Mouse (Mus musculus) forebrain, embryonic 11.5 days (tissue): ENCODE data around the gene A030003K21Rik. TPM values are rescaled to one million over a fixed set of nuclear protein-coding genes. Genes with fewer than 3 reads are reported as not detected.
"Not testable (repeated sequence)": the region's sequence is repeated elsewhere in the genome, so short reads cannot be mapped to it uniquely, and the experiment has no call there.

Experiments used
- ATAC-seq: fragments of 200-750 bp; cut with Nextera tagmentation; replicated peaks from 2 replicates; pipeline ENCODE4 v1.8.0; 2017; ENCODE audit warnings: moderate TSS enrichment; ENCODE audit not compliant: low FRiP score
- DNase-seq: peaks from one replicate; pipeline ENCODE4 v3.0.0-alpha.2; 2017; ENCODE audit warnings: low spot score
- H3K27ac ChIP-seq: fragments of 300-500 bp; sonication (generic); 2 replicates; pipeline ENCODE4 v1.5.1; 2014; ENCODE audit warnings: low read depth, low read length
- H3K27me3 ChIP-seq: fragments of 300-500 bp; sonication (generic); 2 replicates; pipeline ENCODE4 v1.6.1; 2014; ENCODE audit warnings: mild to moderate bottlenecking, low read length, mixed read lengths; ENCODE audit not compliant: control insufficient read depth, insufficient read depth
- H3K36me3 ChIP-seq: fragments of 300-500 bp; sonication (generic); 2 replicates; pipeline ENCODE4 v1.6.1; 2014; ENCODE audit warnings: mild to moderate bottlenecking, low read length, moderate library complexity, mixed read lengths; ENCODE audit not compliant: control insufficient read depth, insufficient read depth
- H3K4me1 ChIP-seq: fragments of 300-500 bp; sonication (generic); replicated peaks from 2 replicates; pipeline ENCODE4 v1.6.1; 2014; ENCODE audit warnings: low read length, mixed read lengths; ENCODE audit not compliant: control insufficient read depth, insufficient read depth
- H3K4me2 ChIP-seq: fragments of 300-500 bp; sonication (generic); 2 replicates; pipeline ENCODE4 v1.6.1; 2014; ENCODE audit warnings: low read depth, mild to moderate bottlenecking, low read length, moderate library complexity, mixed read lengths; ENCODE audit not compliant: severe bottlenecking
- H3K4me3 ChIP-seq: fragments of 300-500 bp; sonication (generic); 2 replicates; pipeline ENCODE4 v1.5.1; 2014; ENCODE audit warnings: low read depth, low read length
- H3K9ac ChIP-seq: fragments of 300-500 bp; sonication (generic); 2 replicates; pipeline ENCODE4 v1.6.1; 2014; ENCODE audit warnings: low read length
- H3K9me3 ChIP-seq: fragments of 300-500 bp; sonication (generic); 2 replicates; pipeline ENCODE4 v1.6.1; 2016; ENCODE audit warnings: low read length, mixed read lengths; ENCODE audit not compliant: control insufficient read depth
- WGBS: fragments of 180-500 bp; shearing (Covaris S2); extraction: QIAGEN DNeasy Blood & Tissue Kit; methylation state at CpG from one replicate; pipeline ENCODE4 v1.1.7; 2014; 5-methylcytosine and 5-hydroxymethylcytosine counted together
- polyA plus RNA-seq: library from polyadenylated mRNA; unstranded; fragments of >200 nt; fragmentation: Nextera tagmentation; extraction: Ambion mirVana; gene quantifications from 2 replicates; pipeline ENCODE4 v1.2.1, GENCODE M21; 2014

The A030003K21Rik gene
- polyA plus RNA-seq, 1 experiment from 2014 or later: not detected

- no peaks in the 10 kb centered on the region for H3K4me1 ChIP-seq
- DNase-seq (no peak), ATAC-seq (no peak)
- no peak overlapping the region for H3K9ac ChIP-seq
- no peaks in the 10 kb centered on the region for H3K9me3 ChIP-seq
- H3K36me3 ChIP-seq: no peaks in the 10 kb centered on the region
- no peak overlapping the region for H3K4me2 ChIP-seq
- H3K4me3 ChIP-seq: no peak overlapping the region
- 95% methylated on average over 5 of the region's 5 CpGs for WGBS
- H3K27me3 ChIP-seq: no peaks in the 10 kb centered on the region
- H3K27ac ChIP-seq: no peak overlapping the region
Measured at GRCm38 (mm10) chr1:82938666-82939065, 4.5 kb downstream of the A030003K21Rik start.

GRCm38 (mm10) chr1:82931326-82931725 lies 11.9 kb downstream of the A030003K21Rik start, which contains the start of gene Gm6217:
Gene Gm6217 (minus strand): TSS chr1:82931399.
- not testable (repeated sequence) for H3K4me3 ChIP-seq, H3K9me3 ChIP-seq, H3K4me1 ChIP-seq, H3K9ac ChIP-seq, H3K27ac ChIP-seq, H3K4me2 ChIP-seq, H3K27me3 ChIP-seq, DNase-seq, ATAC-seq, H3K36me3 ChIP-seq
- no CpG with 5 or more reads among the region's 6 CpGs for WGBS

GRCm38 (mm10) chr1:82930558-82930957 lies 12.6 kb downstream of the A030003K21Rik start:
- DNase-seq, H3K27me3 ChIP-seq: not testable (repeated sequence)

GRCm38 (mm10) chr1:82924650-82925049 lies 18.5 kb downstream of the A030003K21Rik start, which contains the start of gene A030014E15Rik:
Gene A030014E15Rik (plus strand): TSS chr1:82924917.
- no peak within 1 kb of the TSS for H3K9ac ChIP-seq
- ATAC-seq (no peak), DNase-seq (no peak)
- H3K4me3 ChIP-seq: no peak within 1 kb of the TSS
- H3K4me1 ChIP-seq: no peaks in the 10 kb centered on the region
- no peaks in the 10 kb centered on the region for H3K9me3 ChIP-seq
- WGBS: 92% methylated on average over 6 of the region's 6 CpGs
- H3K27me3 ChIP-seq: no peaks in the 10 kb centered on the region
- H3K27ac ChIP-seq: no peak within 1 kb of the TSS
- no peaks in the 10 kb centered on the region for H3K36me3 ChIP-seq
- H3K4me2 ChIP-seq: no peak within 1 kb of the TSS

More at GRCm38 (mm10) chr1:82930558-82930957, 12.6 kb downstream of the A030003K21Rik start:
- H3K27ac ChIP-seq, H3K36me3 ChIP-seq, H3K4me2 ChIP-seq, H3K9me3 ChIP-seq, ATAC-seq, H3K4me3 ChIP-seq, H3K9ac ChIP-seq, H3K4me1 ChIP-seq: not testable (repeated sequence)
- 88% methylated on average over 1 of the region's 3 CpGs for WGBS

- H3K27me3 ChIP-seq, H3K9me3 ChIP-seq, H3K4me1 ChIP-seq, H3K4me3 ChIP-seq, DNase-seq, H3K27ac ChIP-seq, H3K36me3 ChIP-seq, H3K9ac ChIP-seq, H3K4me2 ChIP-seq, ATAC-seq: not testable (repeated sequence)
- 95% methylated on average over 5 of the region's 5 CpGs for WGBS
Measured at GRCm38 (mm10) chr1:82913434-82913833, 29.8 kb downstream of the A030003K21Rik start.

GRCm38 (mm10) chr1:82913025-82913424 lies 30.2 kb downstream of the A030003K21Rik start, which contains the start of gene A030005L19Rik:
Gene A030005L19Rik (plus strand): TSS chr1:82913325.
- no peaks in the 10 kb centered on the region for H3K9me3 ChIP-seq
- no peak within 1 kb of the TSS for H3K4me2 ChIP-seq
- H3K36me3 ChIP-seq: no peaks in the 10 kb centered on the region
- WGBS: 87% methylated on average over 3 of the region's 3 CpGs
- no peak within 1 kb of the TSS for H3K27ac ChIP-seq
- H3K9ac ChIP-seq: no peak within 1 kb of the TSS
- H3K27me3 ChIP-seq: no peaks in the 10 kb centered on the region
- no peak within 1 kb of the TSS for H3K4me3 ChIP-seq
- no peaks in the 10 kb centered on the region for H3K4me1 ChIP-seq
- DNase-seq: no peak
- ATAC-seq: no peak

GRCm38 (mm10) chr1:82905886-82906285 lies 37.3 kb downstream of the A030003K21Rik start:
- no peak for DNase-seq
- Histone ChIP-seq H3K27me3 (no peaks in the 10 kb centered on the region), H3K27ac (no peak overlapping the region), H3K4me3 (no peak overlapping the region), H3K4me2 (no peak overlapping the region), H3K9me3 (no peaks in the 10 kb centered on the region), H3K36me3 (no peaks in the 10 kb centered on the region), H3K9ac (no peak overlapping the region), H3K4me1 (no peaks in the 10 kb centered on the region)
- no peak for ATAC-seq
- WGBS: 75% methylated on average over 3 of the region's 3 CpGs

- Histone ChIP-seq H3K27ac (no peak overlapping the region), H3K4me3 (no peak overlapping the region), H3K4me2 (no peak overlapping the region), H3K27me3 (no peaks in the 10 kb centered on the region), H3K36me3 (no peaks in the 10 kb centered on the region), H3K4me1 (no peaks in the 10 kb centered on the region), H3K9me3 (no peaks in the 10 kb centered on the region), H3K9ac (no peak overlapping the region)
- no peak for ATAC-seq
- no peak for DNase-seq
- WGBS: 94% methylated on average over 3 of the region's 3 CpGs
Measured at GRCm38 (mm10) chr1:82901201-82901600, 42.0 kb downstream of the A030003K21Rik start.

- Histone ChIP-seq H3K9me3 (no peaks in the 10 kb centered on the region), H3K27ac (no peak overlapping the region), H3K9ac (no peak overlapping the region), H3K27me3 (no peaks in the 10 kb centered on the region), H3K4me3 (no peak overlapping the region), H3K4me1 (no peaks in the 10 kb centered on the region), H3K36me3 (no peaks in the 10 kb centered on the region), H3K4me2 (no peak overlapping the region)
- ATAC-seq (no peak), DNase-seq (no peak)
- 98% methylated on average over 1 of the region's 1 CpGs for WGBS
Measured at GRCm38 (mm10) chr1:82900567-82900966, 42.6 kb downstream of the A030003K21Rik start.
